ENCODE assay signal across 19 mouse cellular contexts in the genomic region with DNA sequence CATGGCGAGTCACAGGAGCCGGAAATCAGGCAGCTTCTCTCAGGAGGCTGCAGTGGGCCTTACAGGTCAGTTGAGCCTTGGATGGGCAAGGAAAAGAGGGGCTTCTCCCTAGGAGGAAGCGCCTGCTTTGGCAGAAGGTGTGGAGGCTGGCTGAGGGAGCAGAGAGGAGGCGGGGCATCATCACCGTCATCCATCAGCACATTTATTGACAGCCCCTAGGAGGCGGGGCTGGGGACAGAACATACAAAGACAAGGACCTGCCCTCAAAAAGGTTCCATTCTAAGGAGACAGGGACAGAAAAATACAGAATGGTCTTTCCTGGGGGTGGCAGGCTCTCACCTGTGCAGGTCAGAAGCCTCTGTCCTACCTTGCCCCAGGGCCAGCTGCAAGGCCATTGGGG. TPM values are rescaled to one million over a fixed set of nuclear protein-coding genes. Genes with fewer than 3 reads are reported as not detected.
DNase-seq lines count a peak whose midpoint lies in the region; ATAC-seq lines count a peak whose summit lies in the region.
"Had no signal": no experiment of that assay in that cellular context is flagged by ENCODE, and none has a peak within 500 bp of the region (broad histone marks: within the 10 kb centered on the region; RNA-seq: fewer than 3 reads in every experiment).

No protein-coding gene starts in this region.

- H3K4me1 ChIP-seq in kidney, embryonic 16.5 days (ENCODE audit: insufficient read depth, low read length): peaks cover 22% of the 10 kb centered on the region
- peaks cover 15% of the 10 kb centered on the region for H3K4me1 ChIP-seq in midbrain, embryonic 11.5 days (ENCODE audit: control insufficient read depth, insufficient read depth, low read length)
- H3K4me1 ChIP-seq in midbrain, embryonic 14.5 days (ENCODE audit: control insufficient read depth, insufficient read depth, low read length): peaks cover 8% of the 10 kb centered on the region; the same call in 1 of the 2 replicates
- peaks cover 19% of the 10 kb centered on the region for H3K4me1 ChIP-seq in intestine, embryonic 16.5 days (ENCODE audit: control insufficient read depth, insufficient read depth, low read length)

- ATAC-seq in kidney, embryonic 16.5 days (ENCODE audit: low FRiP score, low TSS enrichment): no peak
- ATAC-seq in midbrain, embryonic 11.5 days (ENCODE audit: low FRiP score): no peak
- no peak for ATAC-seq in midbrain, embryonic 14.5 days (ENCODE audit: low FRiP score, low TSS enrichment)
- ATAC-seq in intestine, embryonic 16.5 days: no peak
- ATAC-seq: forebrain, embryonic 15.5 days; Patski had no signal

- no peak for DNase-seq in kidney, adult 9 months
- DNase-seq in midbrain, embryonic 11.5 days (ENCODE audit: low spot score, missing footprints): peak; percentile 23
- DNase-seq in midbrain, embryonic 14.5 days: no peak
- peak; percentile 92 for DNase-seq in R1 (ENCODE audit: low read depth, low spot score)
- no peak for DNase-seq in thymus, postnatal 4 days
- DNase-seq: adrenal gland, adult 8-10 months; adrenal gland, postnatal 36 days; cerebellum, adult 2 months; gastrocnemius, postnatal 14 days; heart, adult 2 months; heart, postnatal 14 days had no signal

- H3K9ac ChIP-seq in kidney, embryonic 16.5 days (replicated peaks; ENCODE audit: low read length): peak overlapping the region; percentile 42; the same call in 1 of the 2 replicates
- H3K9ac ChIP-seq in midbrain, embryonic 11.5 days (ENCODE audit: low read length): no peak overlapping the region
- no peak overlapping the region for H3K9ac ChIP-seq in midbrain, embryonic 14.5 days (replicated peaks; ENCODE audit: low read length)
- H3K9ac ChIP-seq in intestine, embryonic 16.5 days (ENCODE audit: low read depth, low read length): no peak overlapping the region
- H3K9ac ChIP-seq: embryonic facial prominence, embryonic 15.5 days; forebrain, embryonic 15.5 days; heart, embryonic 15.5 days; hindbrain, embryonic 14.5 days had no signal

- H3K9me3 ChIP-seq in kidney, embryonic 16.5 days (ENCODE audit: low read length): no peaks in the 10 kb centered on the region
- no peaks in the 10 kb centered on the region for H3K9me3 ChIP-seq in midbrain, embryonic 11.5 days (ENCODE audit: control insufficient read depth, low read length)
- H3K9me3 ChIP-seq in midbrain, embryonic 14.5 days (ENCODE audit: control insufficient read depth, low read length): no peaks in the 10 kb centered on the region
- H3K9me3 ChIP-seq in intestine, embryonic 16.5 days (ENCODE audit: control insufficient read depth, low read length): no peaks in the 10 kb centered on the region; the same call in 1 of the 2 replicates
- H3K9me3 ChIP-seq: embryonic facial prominence, embryonic 15.5 days; forebrain, embryonic 15.5 days; heart, embryonic 15.5 days had no signal

- no peak overlapping the region for H3K27ac ChIP-seq in kidney, embryonic 16.5 days (ENCODE audit: low read length)
- no peak overlapping the region for H3K27ac ChIP-seq in midbrain, embryonic 11.5 days (ENCODE audit: low read depth, low read length)
- H3K27ac ChIP-seq in midbrain, embryonic 14.5 days (replicated peaks; ENCODE audit: low read depth, low read length): no peak overlapping the region
- no peak overlapping the region for H3K27ac ChIP-seq in intestine, embryonic 16.5 days (ENCODE audit: low read length)
- H3K27ac ChIP-seq: embryonic facial prominence, embryonic 15.5 days; forebrain, embryonic 15.5 days; heart, adult 2 months; heart, embryonic 15.5 days; hindbrain, embryonic 14.5 days had no signal

- no peaks in the 10 kb centered on the region for H3K27me3 ChIP-seq in kidney, embryonic 16.5 days (ENCODE audit: insufficient read depth, low read length)
- no peaks in the 10 kb centered on the region for H3K27me3 ChIP-seq in midbrain, embryonic 11.5 days (ENCODE audit: control insufficient read depth, insufficient read depth, low read length)
- H3K27me3 ChIP-seq in midbrain, embryonic 14.5 days (ENCODE audit: control insufficient read depth, insufficient read depth, low read length): no peaks in the 10 kb centered on the region
- H3K27me3 ChIP-seq in intestine, embryonic 16.5 days (replicated peaks; ENCODE audit: control insufficient read depth, insufficient read depth, low read length): no peaks in the 10 kb centered on the region
- H3K27me3 ChIP-seq: embryonic facial prominence, embryonic 15.5 days; forebrain, embryonic 15.5 days; heart, embryonic 15.5 days; Patski had no signal

- H3K4me3 ChIP-seq in kidney, embryonic 16.5 days (ENCODE audit: low read length): no peak overlapping the region
- H3K4me3 ChIP-seq in midbrain, embryonic 11.5 days (ENCODE audit: low read depth, low read length): no peak overlapping the region
- no peak overlapping the region for H3K4me3 ChIP-seq in midbrain, embryonic 14.5 days (replicated peaks; ENCODE audit: low read depth, low read length)
- H3K4me3 ChIP-seq in intestine, embryonic 16.5 days (ENCODE audit: low read length): no peak overlapping the region
- H3K4me3 ChIP-seq: embryonic facial prominence, embryonic 15.5 days; erythroblast, embryonic 14.5 days; forebrain, embryonic 15.5 days; heart, adult 2 months; heart, embryonic 15.5 days had no signal

- H3K4me2 ChIP-seq in kidney, embryonic 16.5 days (replicated peaks; ENCODE audit: low read depth, low read length): no peak overlapping the region
- no peak overlapping the region for H3K4me2 ChIP-seq in midbrain, embryonic 11.5 days
- H3K4me2 ChIP-seq in midbrain, embryonic 14.5 days (ENCODE audit: low read length): no peak overlapping the region
- no peak overlapping the region for H3K4me2 ChIP-seq in intestine, embryonic 16.5 days (ENCODE audit: low read depth, low read length)
- H3K4me2 ChIP-seq: forebrain, embryonic 15.5 days; heart, embryonic 15.5 days; hindbrain, embryonic 14.5 days had no signal

- 85% methylated on average over 6 of the region's 6 CpGs for WGBS in kidney, embryonic 16.5 days
- WGBS in midbrain, embryonic 11.5 days: 67% methylated on average over 6 of the region's 6 CpGs
- 68% methylated on average over 6 of the region's 6 CpGs for WGBS in midbrain, embryonic 14.5 days
- 66% methylated on average over 6 of the region's 6 CpGs for WGBS in intestine, embryonic 16.5 days

- peaks cover 17% of the 10 kb centered on the region for H3K36me3 ChIP-seq in kidney, embryonic 16.5 days (ENCODE audit: insufficient read depth, low read length)
- H3K36me3 ChIP-seq in midbrain, embryonic 11.5 days (ENCODE audit: control insufficient read depth, insufficient read depth, low read length): no peaks in the 10 kb centered on the region; the same call in 1 of the 2 replicates
- peaks cover 45% of the 10 kb centered on the region for H3K36me3 ChIP-seq in midbrain, embryonic 14.5 days (ENCODE audit: control insufficient read depth, insufficient read depth, low read length)
- no peaks in the 10 kb centered on the region; the same call in 1 of the 2 replicates for H3K36me3 ChIP-seq in intestine, embryonic 16.5 days (ENCODE audit: control insufficient read depth, insufficient read depth, low read length)

RNA-seq across cellular contexts. Expression of a gene that starts 5.3 kb away (rescaled TPM):
- 7.6 and 8.6 TPM in 2 replicates for polyA plus RNA-seq in kidney, embryonic 16.5 days (2015; fragmentation: Nextera tagmentation; extraction: Ambion mirVana)
- polyA plus RNA-seq in midbrain, embryonic 11.5 days (2014; fragmentation: Nextera tagmentation; extraction: Ambion mirVana): 6.8 and 9.6 TPM in 2 replicates
- polyA plus RNA-seq in midbrain, embryonic 14.5 days (2014; fragmentation: Nextera tagmentation; extraction: Ambion mirVana): 33.4 and 40.7 TPM in 2 replicates
- polyA plus RNA-seq in intestine, embryonic 16.5 days (2015; fragmentation: Nextera tagmentation; extraction: Ambion mirVana): 2.9 TPM in 2 replicates
- polyA plus RNA-seq: erythroblast, embryonic 14.5 days had no signal

RNA-seq across cellular contexts. Expression of a gene that starts 8.0 kb away (rescaled TPM):
- 134 and 139 TPM in 2 replicates for polyA plus RNA-seq in kidney, embryonic 16.5 days (2015; fragmentation: Nextera tagmentation; extraction: Ambion mirVana)
- polyA plus RNA-seq in midbrain, embryonic 11.5 days (2014; fragmentation: Nextera tagmentation; extraction: Ambion mirVana): 105 and 116 TPM in 2 replicates
- polyA plus RNA-seq in midbrain, embryonic 14.5 days (2014; fragmentation: Nextera tagmentation; extraction: Ambion mirVana): 63.8 and 71.7 TPM in 2 replicates
- 84.6 and 109 TPM in 2 replicates for polyA plus RNA-seq in intestine, embryonic 16.5 days (2015; fragmentation: Nextera tagmentation; extraction: Ambion mirVana)

RNA-seq across cellular contexts. Expression of a gene that starts 8.7 kb away (rescaled TPM):
- polyA plus RNA-seq in kidney, embryonic 16.5 days (2015; fragmentation: Nextera tagmentation; extraction: Ambion mirVana): 33.3 and 38.7 TPM in 2 replicates
- polyA plus RNA-seq in midbrain, embryonic 11.5 days (2014; fragmentation: Nextera tagmentation; extraction: Ambion mirVana): 30.0 and 30.2 TPM in 2 replicates
- polyA plus RNA-seq in midbrain, embryonic 14.5 days (2014; fragmentation: Nextera tagmentation; extraction: Ambion mirVana): 47.3 and 49.3 TPM in 2 replicates
- 33.9 and 39.2 TPM in 2 replicates for polyA plus RNA-seq in intestine, embryonic 16.5 days (2015; fragmentation: Nextera tagmentation; extraction: Ambion mirVana)

RNA-seq across cellular contexts. Expression of a gene that starts 17.0 kb away (rescaled TPM):
- polyA plus RNA-seq in kidney, embryonic 16.5 days (2015; fragmentation: Nextera tagmentation; extraction: Ambion mirVana): 8.3 and 8.5 TPM in 2 replicates
- polyA plus RNA-seq in midbrain, embryonic 11.5 days (2014; fragmentation: Nextera tagmentation; extraction: Ambion mirVana): 1.2 and 2.1 TPM in 2 replicates
- polyA plus RNA-seq in midbrain, embryonic 14.5 days (2014; fragmentation: Nextera tagmentation; extraction: Ambion mirVana): 0.43 and 0.68 TPM in 2 replicates
- 8.2 and 9.5 TPM in 2 replicates for polyA plus RNA-seq in intestine, embryonic 16.5 days (2015; fragmentation: Nextera tagmentation; extraction: Ambion mirVana)

RNA-seq across cellular contexts. Expression of a gene that starts 49.4 kb away (rescaled TPM):
- 13.4 and 13.5 TPM in 2 replicates for polyA plus RNA-seq in kidney, embryonic 16.5 days (2015; fragmentation: Nextera tagmentation; extraction: Ambion mirVana)
- polyA plus RNA-seq in midbrain, embryonic 11.5 days (2014; fragmentation: Nextera tagmentation; extraction: Ambion mirVana): 16.1 and 17.7 TPM in 2 replicates
- polyA plus RNA-seq in midbrain, embryonic 14.5 days (2014; fragmentation: Nextera tagmentation; extraction: Ambion mirVana): 106 and 137 TPM in 2 replicates
- polyA plus RNA-seq in intestine, embryonic 16.5 days (2015; fragmentation: Nextera tagmentation; extraction: Ambion mirVana): 11.9 and 13.4 TPM in 2 replicates

Comparison
In these comparisons a context has a peak if more than half of its experiments do, and no peak if none do; other contexts are left out.
1. DNase-seq: peak in midbrain, embryonic 11.5 days (single experiment) and R1 (single experiment); none in kidney, adult 9 months (single experiment), midbrain, embryonic 14.5 days (single experiment) and thymus, postnatal 4 days (single experiment).